Mouse (Mus musculus): ENCODE results near the gene Nr6a1.

GRCm38 (mm10) chr2:38831976-38832375 is 95.5 kb downstream of the Nr6a1 start:
- TF ChIP-seq CTCF (IDR thresholded peaks at IDR 0.05; ENCODE audit: borderline replicate concordance, control insufficient read depth, extremely low read depth, insufficient read depth, low read length, poor library complexity) (no peak), POLR2A (IDR thresholded peaks at IDR 0.05; ENCODE audit: control insufficient read depth, extremely low read depth, insufficient read depth, low read length, poor library complexity) (no peak)
